Mouse (Mus musculus) spleen, postnatal 0 days (tissue): ENCODE results near the gene Eda2r. TPM values are rescaled to one million over a fixed set of nuclear protein-coding genes. Genes with fewer than 3 reads are reported as not detected.

ENCODE experiments used
- polyA plus RNA-seq: library from polyadenylated mRNA; unstranded; fragments of >200 nt; fragmentation: Nextera tagmentation; extraction: Ambion mirVana; gene quantifications from 2 replicates; pipeline ENCODE4 v1.2.1, GENCODE M21; 2015

Gene Eda2r
- polyA plus RNA-seq = 0.40 and 0.68 TPM in 2 replicates

GRCm38 (mm10) chrX:97377065-97377421 lies at the start of gene Eda2r:
Gene Eda2r, minus strand, starts transcription at chrX:97377216.

